Mouse (Mus musculus) G1E (cell line): ENCODE measurements around the gene Kbtbd4.

Source experiments
- CTCF ChIP-seq: IDR thresholded peaks from 2 replicates; pipeline ENCODE4 v1.5.1; 2012; ENCODE audit warnings: low read depth, low read length, inconsistent platforms, mixed read lengths
- GATA1 ChIP-seq: IDR thresholded peaks from 2 replicates; pipeline ENCODE4 v1.6.1; 2012; ENCODE audit warnings: borderline replicate concordance, low read length, inconsistent platforms, mixed read lengths
- POLR2AphosphoS5 ChIP-seq: IDR thresholded peaks from 2 replicates; pipeline ENCODE4 v1.6.1; 2012; ENCODE audit warnings: low read depth, low read length, inconsistent platforms; ENCODE audit not compliant: insufficient replicate concordance
- TAL1 ChIP-seq: conservative IDR thresholded peaks from 2 replicates; pipeline ENCODE4 v1.6.1; 2012; ENCODE audit warnings: low read depth, low read length, inconsistent platforms, mixed read lengths

DNA sequence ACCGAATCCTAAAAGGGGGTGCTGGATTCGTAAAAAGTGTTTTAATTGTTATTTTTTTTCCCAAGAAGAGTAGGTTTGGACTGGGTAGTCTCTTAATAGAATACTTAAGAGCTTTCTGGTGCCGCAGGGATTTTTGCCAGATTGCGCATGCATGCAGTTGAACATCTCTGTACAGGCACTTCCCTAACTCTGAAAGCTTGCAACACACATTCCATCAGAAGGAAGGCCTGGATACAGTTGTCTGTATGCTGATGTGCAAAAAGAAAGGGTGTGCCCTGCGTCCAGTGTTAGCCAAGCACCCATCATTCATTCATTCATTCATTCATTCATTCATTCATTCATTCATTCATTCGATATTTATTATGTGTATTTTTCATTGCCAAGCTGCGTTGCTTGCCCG lies 35.2 kb downstream of the Kbtbd4 start:
- TF ChIP-seq CTCF (no peak), GATA1 (no peak), TAL1 (no peak), POLR2AphosphoS5 (no peak)
